Mouse (Mus musculus): ENCODE data around the gene Ldb3.

DNA sequence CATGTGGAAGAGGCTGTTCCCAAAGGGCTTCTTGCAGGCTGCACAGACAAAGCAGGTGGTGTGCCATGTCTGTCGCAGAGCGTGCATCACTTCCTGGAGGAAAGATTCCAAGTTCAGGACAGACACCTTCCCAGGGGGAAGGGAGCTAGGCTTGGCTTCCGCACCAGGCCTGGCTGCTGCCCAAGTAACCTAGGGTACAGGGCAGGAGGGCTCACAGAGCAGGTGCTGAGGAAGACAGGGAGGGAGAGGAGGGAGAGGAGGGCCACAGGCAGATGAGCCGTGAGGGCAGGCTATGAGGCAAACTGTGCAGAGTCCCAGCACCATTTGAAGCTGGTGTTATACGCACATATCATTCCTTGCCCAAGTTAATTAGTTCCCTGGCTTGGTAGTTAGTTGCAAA lies 46.6 kb downstream of the Ldb3 start:
- TF ChIP-seq CTCF (IDR thresholded peaks at IDR 0.05 in 2 of 3, conservative IDR thresholded peaks at IDR 0.05 in 1 of 3; ENCODE audit: control insufficient read depth in 1 of 3, insufficient read depth in 1 of 3, low read depth in 2 of 3, low read length in 3 of 3, poor library complexity in 1 of 3, severe bottlenecking in 1 of 3) = no peak
- TF ChIP-seq MEF2A (IDR thresholded peaks at IDR 0.05; ENCODE audit: extremely low read depth, insufficient replicate concordance, low read depth, low read length, poor library complexity, severe bottlenecking) = no peak
- no peak for TF ChIP-seq TAL1 (IDR thresholded peaks at IDR 0.05; ENCODE audit: low read length)
- no peak for TF ChIP-seq POLR2A (IDR thresholded peaks at IDR 0.05; ENCODE audit: control insufficient read depth in 1 of 2, insufficient read depth in 1 of 2, low read depth in 1 of 2, low read length in 2 of 2, poor library complexity in 1 of 2)
- TF ChIP-seq POLR2AphosphoS2 (IDR thresholded peaks at IDR 0.05; ENCODE audit: low read length) = no peak
- TF ChIP-seq E2F4 (IDR thresholded peaks at IDR 0.05; ENCODE audit: borderline replicate concordance, low read depth, low read length) = no peak
- TF ChIP-seq KAT2A (conservative IDR thresholded peaks at IDR 0.05; ENCODE audit: low read depth, low read length) = no peak
- TF ChIP-seq GATA1 (IDR thresholded peaks at IDR 0.05; ENCODE audit: low read depth, low read length) = no peak
- no peak for TF ChIP-seq MAX (IDR thresholded peaks at IDR 0.05; ENCODE audit: low read length)
- no peak for TF ChIP-seq NELFE (IDR thresholded peaks at IDR 0.05; ENCODE audit: low read depth, low read length)
